Comparison of ENCODE assay signal across 25 mouse cellular contexts in genomic region chr1:69507513-69507912, GRCm38 (mm10).
DNase-seq lines count a peak whose midpoint lies in the region; ATAC-seq and TF ChIP-seq lines count a peak whose summit lies in the region.
"Had no signal": no experiment of that assay in that cellular context is flagged by ENCODE, and none has a peak within 500 bp of the region (broad histone marks: within the 10 kb centered on the region; RNA-seq: fewer than 3 reads in every experiment).

No protein-coding gene starts in this region.

- no peaks in the 10 kb centered on the region for H3K79me2 ChIP-seq in C2C12 (ENCODE audit: control insufficient read depth, insufficient read depth)

- 10% methylated on average over 6 of the region's 6 CpGs for WGBS in liver, embryonic 13.5 days (ENCODE audit: insufficient replicate concordance)
- 46% methylated on average over 6 of the region's 6 CpGs for WGBS in liver, postnatal 0 days (ENCODE audit: insufficient replicate concordance)
- 82% methylated on average over 6 of the region's 6 CpGs for WGBS in intestine, embryonic 15.5 days
- WGBS in hindbrain, embryonic 14.5 days = 85% methylated on average over 6 of the region's 6 CpGs

- no peak for DNase-seq in liver, embryonic 13.5 days
- no peak for DNase-seq in liver, postnatal 0 days
- no peak for DNase-seq in lung, postnatal 14 days
- no peak for DNase-seq in layer of hippocampus, postnatal 25 days (ENCODE audit: extremely low spot score in 1 of 2, low spot score in 1 of 2)
- DNase-seq in hindbrain, embryonic 14.5 days (ENCODE audit: low spot score) = no peak
- DNase-seq: adrenal gland, adult 2 months; adrenal gland, postnatal 25 days; cerebellum, adult 18-20 months; cerebellum, adult 9-11 months; cerebellum, postnatal 36 days; gastrocnemius, postnatal 36 days; heart, adult 18-20 months; heart, postnatal 10 days; heart, postnatal 4 days had no signal

- no peaks in the 10 kb centered on the region for H3K79me3 ChIP-seq in C2C12 (ENCODE audit: low read depth)

- H3K4me1 ChIP-seq in liver, embryonic 13.5 days (replicated peaks) = peaks cover 23% of the 10 kb centered on the region
- no peaks in the 10 kb centered on the region for H3K4me1 ChIP-seq in liver, postnatal 0 days (ENCODE audit: insufficient read depth)
- no peaks in the 10 kb centered on the region for H3K4me1 ChIP-seq in intestine, embryonic 15.5 days (replicated peaks)
- H3K4me1 ChIP-seq in hindbrain, embryonic 14.5 days (replicated peaks; ENCODE audit: control insufficient read depth, insufficient read depth, low read length) = no peaks in the 10 kb centered on the region
- H3K4me1 ChIP-seq: embryonic facial prominence, embryonic 10.5 days; hindbrain, embryonic 12.5 days had no signal

- H3K4me3 ChIP-seq in C2C12 (ENCODE audit: insufficient read depth, poor library complexity, severe bottlenecking) = no peak overlapping the region
- no peak overlapping the region for H3K4me3 ChIP-seq in liver, embryonic 13.5 days (replicated peaks)
- no peak overlapping the region for H3K4me3 ChIP-seq in liver, postnatal 0 days (ENCODE audit: low read depth, low read length)
- H3K4me3 ChIP-seq in intestine, embryonic 15.5 days (replicated peaks) = no peak overlapping the region
- H3K4me3 ChIP-seq in hindbrain, embryonic 14.5 days (replicated peaks; ENCODE audit: low read length) = no peak overlapping the region
- H3K4me3 ChIP-seq: embryonic facial prominence, embryonic 10.5 days; forebrain, embryonic 15.5 days; heart, embryonic 10.5 days; hindbrain, embryonic 12.5 days had no signal

- no peak overlapping the region for H3K27ac ChIP-seq in liver, embryonic 13.5 days
- H3K27ac ChIP-seq in liver, postnatal 0 days (ENCODE audit: low read depth) = no peak overlapping the region
- no peak overlapping the region for H3K27ac ChIP-seq in intestine, embryonic 15.5 days
- H3K27ac ChIP-seq in hindbrain, embryonic 14.5 days = no peak overlapping the region
- H3K27ac ChIP-seq: embryonic facial prominence, embryonic 10.5 days; forebrain, embryonic 15.5 days; heart, embryonic 10.5 days; hindbrain, embryonic 12.5 days; hindbrain, postnatal 0 days had no signal

- no peak overlapping the region for H3ac ChIP-seq in C2C12 (ENCODE audit: control insufficient read depth, insufficient read length, low read depth)

- no peak overlapping the region for H3K4me2 ChIP-seq in liver, embryonic 13.5 days
- no peak overlapping the region for H3K4me2 ChIP-seq in liver, postnatal 0 days (ENCODE audit: low read depth, low read length)
- H3K4me2 ChIP-seq in intestine, embryonic 15.5 days (replicated peaks) = no peak overlapping the region
- no peak overlapping the region for H3K4me2 ChIP-seq in hindbrain, embryonic 14.5 days (replicated peaks)
- H3K4me2 ChIP-seq: forebrain, embryonic 15.5 days; hindbrain, embryonic 12.5 days had no signal

- H3K9ac ChIP-seq in liver, embryonic 13.5 days = no peak overlapping the region
- H3K9ac ChIP-seq in liver, postnatal 0 days (replicated peaks) = no peak overlapping the region
- no peak overlapping the region for H3K9ac ChIP-seq in intestine, embryonic 15.5 days
- H3K9ac ChIP-seq in hindbrain, embryonic 14.5 days = no peak overlapping the region
- H3K9ac ChIP-seq: forebrain, embryonic 15.5 days; hindbrain, embryonic 12.5 days had no signal

- no peaks in the 10 kb centered on the region for H3K27me3 ChIP-seq in C2C12 (ENCODE audit: control insufficient read depth, insufficient read depth, insufficient read length)
- no peaks in the 10 kb centered on the region for H3K27me3 ChIP-seq in liver, embryonic 13.5 days
- H3K27me3 ChIP-seq in liver, postnatal 0 days (ENCODE audit: insufficient read depth, low read length) = no peaks in the 10 kb centered on the region
- no peaks in the 10 kb centered on the region for H3K27me3 ChIP-seq in intestine, embryonic 15.5 days (replicated peaks)
- no peaks in the 10 kb centered on the region for H3K27me3 ChIP-seq in hindbrain, embryonic 14.5 days (ENCODE audit: control insufficient read depth, insufficient read depth, low read length)
- H3K27me3 ChIP-seq: forebrain, embryonic 15.5 days; hindbrain, embryonic 12.5 days; Patski had no signal

- H3K36me3 ChIP-seq in C2C12 (ENCODE audit: control insufficient read depth, insufficient read depth) = no peaks in the 10 kb centered on the region
- H3K36me3 ChIP-seq in liver, embryonic 13.5 days = no peaks in the 10 kb centered on the region
- H3K36me3 ChIP-seq in liver, postnatal 0 days (replicated peaks; ENCODE audit: insufficient read depth, low read length) = no peaks in the 10 kb centered on the region
- no peaks in the 10 kb centered on the region for H3K36me3 ChIP-seq in intestine, embryonic 15.5 days
- H3K36me3 ChIP-seq in hindbrain, embryonic 14.5 days (replicated peaks; ENCODE audit: control insufficient read depth, insufficient read depth) = no peaks in the 10 kb centered on the region
- H3K36me3 ChIP-seq: embryonic facial prominence, embryonic 10.5 days; forebrain, embryonic 15.5 days; heart, embryonic 10.5 days; hindbrain, embryonic 12.5 days had no signal

- TF ChIP-seq CTCF in C2C12 (IDR thresholded peaks at IDR 0.05; ENCODE audit: control insufficient read depth, insufficient read depth, insufficient read length) = no peak
- no peak for TF ChIP-seq CTCF in liver, postnatal 0 days (IDR thresholded peaks at IDR 0.05; ENCODE audit: low read depth)

- H3K9me3 ChIP-seq in liver, embryonic 13.5 days (replicated peaks) = no peaks in the 10 kb centered on the region
- H3K9me3 ChIP-seq in liver, postnatal 0 days (ENCODE audit: low read length) = no peaks in the 10 kb centered on the region
- no peaks in the 10 kb centered on the region for H3K9me3 ChIP-seq in intestine, embryonic 15.5 days
- H3K9me3 ChIP-seq in hindbrain, embryonic 14.5 days (ENCODE audit: control insufficient read depth, low read length) = no peaks in the 10 kb centered on the region
- H3K9me3 ChIP-seq: embryonic facial prominence, embryonic 10.5 days; forebrain, embryonic 15.5 days; heart, embryonic 10.5 days; hindbrain, embryonic 12.5 days had no signal

- peak; percentile 82 for ATAC-seq in common myeloid progenitor, adult 5-6 weeks (replicated peaks; ENCODE audit: low read depth, poor library complexity, severe bottlenecking)
- ATAC-seq in liver, embryonic 13.5 days (ENCODE audit: low read depth) = peak; percentile 61
- ATAC-seq in liver, postnatal 0 days = no peak
- ATAC-seq in intestine, embryonic 15.5 days = no peak
- ATAC-seq in hindbrain, embryonic 14.5 days (ENCODE audit: low FRiP score) = no peak
- ATAC-seq: activated CD4-positive, CD25-positive, alpha-beta regulatory T cell, adult 4 months; CD4-positive, CD25-positive, alpha-beta regulatory T cell, adult 4 months; forebrain, embryonic 15.5 days; hindbrain, postnatal 0 days had no signal

- TF ChIP-seq EP300 in liver, postnatal 0 days (IDR thresholded peaks at IDR 0.05; ENCODE audit: low read depth) = peak; percentile 38; the same call in 1 of the 2 replicates

TF ChIP-seq in C2C12, 6 proteins besides CTCF, POLR2A, EP300 and RAD21:
- TF ChIP-seq CEBPB (IDR thresholded peaks at IDR 0.05; ENCODE audit: low read depth) (no peak), MYOD1 (IDR thresholded peaks at IDR 0.05; ENCODE audit: control insufficient read depth, insufficient read length, low read depth) (peak; percentile 40)
TF ChIP-seq in C2C12: peak in this region for 1.

Comparison
In these comparisons a context has a peak if more than half of its experiments do, and no peak if none do; other contexts are left out.
1. ATAC-seq: peak in common myeloid progenitor, adult 5-6 weeks (single experiment) and liver, embryonic 13.5 days (single experiment); none in liver, postnatal 0 days (single experiment), intestine, embryonic 15.5 days (single experiment) and hindbrain, embryonic 14.5 days (single experiment).